Mouse (Mus musculus) layer of hippocampus, adult 11-12 months (tissue): ENCODE data around the gene Gm10073.
A peak's percentile ranks its signal among the peaks of the same experiment; 100 is the strongest.
"Not testable (repeated sequence)": the region's sequence is repeated elsewhere in the genome, so short reads cannot be mapped to it uniquely, and the experiment has no call there.

ENCODE experiments used
- DNase-seq: peaks from one replicate; pipeline ENCODE4 v3.0.0; 2022; ENCODE audit warnings: low spot score

The Gm10073 gene

GRCm38 (mm10) chr8:106573168-106573567, at the start of gene Gm10073:
Gene Gm10073 (minus strand): TSS chr8:106573461.
- not testable (repeated sequence) for DNase-seq

- DNase-seq = no peak
Measured at GRCm38 (mm10) chr8:106623016-106623415, 49.8 kb upstream of the Gm10073 start.

- no peak for DNase-seq
Measured at GRCm38 (mm10) chr8:106620488-106620887, 47.2 kb upstream of the Gm10073 start.

- peak; percentile 14 for DNase-seq
Measured at GRCm38 (mm10) chr8:106619549-106620245, 46.4 kb upstream of the Gm10073 start.

- no peak for DNase-seq
Measured at GRCm38 (mm10) chr8:106618324-106618723, 45.1 kb upstream of the Gm10073 start.

GRCm38 (mm10) chr8:106617865-106618264, 44.6 kb upstream of the Gm10073 start:
- DNase-seq = no peak

- DNase-seq = no peak
Measured at GRCm38 (mm10) chr8:106617196-106617595, 43.9 kb upstream of the Gm10073 start.

- DNase-seq = no peak
Measured at GRCm38 (mm10) chr8:106616679-106617078, 43.4 kb upstream of the Gm10073 start.

- DNase-seq = no peak
Measured at GRCm38 (mm10) chr8:106615661-106616299, 42.5 kb upstream of the Gm10073 start.

- no peak for DNase-seq
Measured at GRCm38 (mm10) chr8:106614704-106615103, 41.4 kb upstream of the Gm10073 start.

- DNase-seq = no peak
Measured at GRCm38 (mm10) chr8:106612047-106612446, 38.8 kb upstream of the Gm10073 start.

- no peak for DNase-seq
Measured at GRCm38 (mm10) chr8:106610958-106611640, 37.8 kb upstream of the Gm10073 start.

GRCm38 (mm10) chr8:106609076-106609903, 36.0 kb upstream of the Gm10073 start:
- DNase-seq = no peak

- DNase-seq = no peak
Measured at GRCm38 (mm10) chr8:106608425-106608824, 35.2 kb upstream of the Gm10073 start.

GRCm38 (mm10) chr8:106607783-106608182, 34.5 kb upstream of the Gm10073 start:
- not testable (repeated sequence) for DNase-seq

- DNase-seq = no peak
Measured at GRCm38 (mm10) chr8:106606601-106607145, 33.4 kb upstream of the Gm10073 start.

- DNase-seq = no peak
Measured at GRCm38 (mm10) chr8:106606121-106606520, 32.9 kb upstream of the Gm10073 start.

- no peak for DNase-seq
Measured at GRCm38 (mm10) chr8:106605657-106606056, 32.4 kb upstream of the Gm10073 start.

GRCm38 (mm10) chr8:106603933-106604332, 30.7 kb upstream of the Gm10073 start:
- DNase-seq = no peak

GRCm38 (mm10) chr8:106603131-106603819, 30.0 kb upstream of the Gm10073 start, which contains the start of gene Cdh1:
Gene Cdh1 (plus strand): TSS chr8:106603351.
- peak; percentile 5 for DNase-seq
